Mouse (Mus musculus) hindbrain, embryonic 15.5 days (tissue): ENCODE results near the gene Them7. TPM values are rescaled to one million over a fixed set of nuclear protein-coding genes. Genes with fewer than 3 reads are reported as not detected.
A peak's percentile ranks its signal among the peaks of the same experiment; 100 is the strongest.

Experiments used
- ATAC-seq: fragments of 200-750 bp; cut with Nextera tagmentation; 2 replicates; pipeline ENCODE4 v1.8.0; 2017; ENCODE audit warnings: low read depth, moderate number of reproducible peaks, moderate TSS enrichment; ENCODE audit not compliant: low FRiP score
- H3K27ac ChIP-seq: fragments of 300-500 bp; sonication (generic); replicated peaks from 2 replicates; pipeline ENCODE4 v1.5.1; 2015; ENCODE audit warnings: mild to moderate bottlenecking, inconsistent platforms
- H3K27me3 ChIP-seq: fragments of 300-500 bp; sonication (generic); 2 replicates; pipeline ENCODE4 v1.6.1; 2015; ENCODE audit warnings: control low read depth, inconsistent platforms
- H3K36me3 ChIP-seq: fragments of 300-500 bp; sonication (generic); 2 replicates; pipeline ENCODE4 v1.6.1; 2015; ENCODE audit warnings: control low read depth, inconsistent platforms
- H3K4me1 ChIP-seq: fragments of 300-500 bp; sonication (generic); replicated peaks from 2 replicates; pipeline ENCODE4 v1.6.1; 2015; ENCODE audit warnings: control low read depth, inconsistent platforms
- H3K4me2 ChIP-seq: fragments of 300-500 bp; sonication (generic); 2 replicates; pipeline ENCODE4 v1.6.1; 2015; ENCODE audit warnings: moderate library complexity, mild to moderate bottlenecking, inconsistent platforms
- H3K4me3 ChIP-seq: fragments of 300-500 bp; sonication (generic); 2 replicates; pipeline ENCODE4 v1.5.1; 2015; ENCODE audit warnings: mild to moderate bottlenecking, inconsistent platforms
- H3K9ac ChIP-seq: fragments of 300-500 bp; sonication (generic); 2 replicates; pipeline ENCODE4 v1.6.1; 2015; ENCODE audit warnings: inconsistent platforms
- H3K9me3 ChIP-seq: fragments of 300-500 bp; sonication (generic); 2 replicates; pipeline ENCODE4 v1.6.1; 2016; ENCODE audit warnings: control low read depth, inconsistent platforms
- WGBS: fragments of 180-500 bp; shearing (Covaris S2); methylation state at CpG from one replicate; pipeline ENCODE4 v1.1.7; 2015; 5-methylcytosine and 5-hydroxymethylcytosine counted together
- polyA plus RNA-seq: library from polyadenylated mRNA; unstranded; fragments of >200 nt; fragmentation: Nextera tagmentation; extraction: Ambion mirVana; gene quantifications from 2 replicates; pipeline ENCODE4 v1.2.1, GENCODE M21; 2015

Gene Them7
- polyA plus RNA-seq, 1 experiment from 2014 or later: 0.09 TPM

- no peak for ATAC-seq
- Histone ChIP-seq H3K4me3 (no peak overlapping the region), H3K4me1 (no peaks in the 10 kb centered on the region), H3K9ac (no peak overlapping the region), H3K36me3 (no peaks in the 10 kb centered on the region), H3K4me2 (no peak overlapping the region), H3K9me3 (no peaks in the 10 kb centered on the region), H3K27ac (no peak overlapping the region), H3K27me3 (no peaks in the 10 kb centered on the region)
- 91% methylated on average over 4 of the region's 4 CpGs for WGBS
Measured at GRCm38 (mm10) chr2:105386418-105386817, 162.3 kb downstream of the Them7 start.

GRCm38 (mm10) chr2:105389007-105389890 lies 165.1 kb downstream of the Them7 start:
- Histone ChIP-seq H3K27me3 (no peaks in the 10 kb centered on the region), H3K36me3 (no peaks in the 10 kb centered on the region), H3K27ac (no peak overlapping the region), H3K4me1 (no peaks in the 10 kb centered on the region), H3K9me3 (no peaks in the 10 kb centered on the region), H3K9ac (no peak overlapping the region), H3K4me3 (no peak overlapping the region), H3K4me2 (no peak overlapping the region)
- no peak for ATAC-seq
- whole genome bisulfite sequencing: 82% methylated on average over 17 of the region's 17 CpGs

GRCm38 (mm10) chr2:105390653-105391413 lies 166.7 kb downstream of the Them7 start:
- Histone ChIP-seq H3K27ac (no peak overlapping the region), H3K4me2 (no peak overlapping the region), H3K4me1 (no peaks in the 10 kb centered on the region), H3K4me3 (no peak overlapping the region), H3K9ac (no peak overlapping the region), H3K9me3 (no peaks in the 10 kb centered on the region), H3K36me3 (no peaks in the 10 kb centered on the region), H3K27me3 (no peaks in the 10 kb centered on the region)
- WGBS: 82% methylated on average over 6 of the region's 6 CpGs
- peak; percentile 19; the same call in 1 of the 2 replicates for ATAC-seq

- Histone ChIP-seq H3K4me3 (no peak overlapping the region), H3K4me2 (no peak overlapping the region), H3K9ac (no peak overlapping the region), H3K27ac (no peak overlapping the region), H3K36me3 (no peaks in the 10 kb centered on the region), H3K4me1 (no peaks in the 10 kb centered on the region), H3K9me3 (no peaks in the 10 kb centered on the region), H3K27me3 (no peaks in the 10 kb centered on the region)
- ATAC-seq: no peak
- 83% methylated on average over 4 of the region's 4 CpGs for WGBS
Measured at GRCm38 (mm10) chr2:105391414-105391784, 167.3 kb downstream of the Them7 start.

GRCm38 (mm10) chr2:105392514-105392913 lies 168.4 kb downstream of the Them7 start:
- Histone ChIP-seq H3K4me1 (peaks cover 7% of the 10 kb centered on the region; the same call in 1 of the 2 replicates), H3K9ac (no peak overlapping the region), H3K4me3 (no peak overlapping the region), H3K27me3 (no peaks in the 10 kb centered on the region), H3K36me3 (no peaks in the 10 kb centered on the region), H3K9me3 (no peaks in the 10 kb centered on the region), H3K4me2 (no peak overlapping the region), H3K27ac (no peak overlapping the region)
- ATAC-seq: no peak
- WGBS: 68% methylated on average over 2 of the region's 2 CpGs

- no peaks in the 10 kb centered on the region for H3K27me3 ChIP-seq
- H3K9me3 ChIP-seq: no peaks in the 10 kb centered on the region
- WGBS: 92% methylated on average over 4 of the region's 4 CpGs
- no peak for ATAC-seq
- no peaks in the 10 kb centered on the region for H3K36me3 ChIP-seq
- no peak overlapping the region for H3K4me3 ChIP-seq
- H3K4me1 ChIP-seq: peaks cover 20% of the 10 kb centered on the region
- H3K27ac ChIP-seq: no peak overlapping the region
- no peak overlapping the region for H3K9ac ChIP-seq
- H3K4me2 ChIP-seq: no peak overlapping the region
Measured at GRCm38 (mm10) chr2:105394375-105394774, 170.3 kb downstream of the Them7 start.

- Histone ChIP-seq H3K4me3 (no peak overlapping the region), H3K4me2 (no peak overlapping the region), H3K27ac (no peak overlapping the region), H3K9ac (no peak overlapping the region), H3K36me3 (no peaks in the 10 kb centered on the region), H3K9me3 (no peaks in the 10 kb centered on the region), H3K27me3 (peaks cover 8% of the 10 kb centered on the region; the same call in 1 of the 2 replicates), H3K4me1 (peaks cover 22% of the 10 kb centered on the region)
- 96% methylated on average over 9 of the region's 9 CpGs for WGBS
- ATAC-seq: no peak
Measured at GRCm38 (mm10) chr2:105396066-105396465, 171.9 kb downstream of the Them7 start.

DNA sequence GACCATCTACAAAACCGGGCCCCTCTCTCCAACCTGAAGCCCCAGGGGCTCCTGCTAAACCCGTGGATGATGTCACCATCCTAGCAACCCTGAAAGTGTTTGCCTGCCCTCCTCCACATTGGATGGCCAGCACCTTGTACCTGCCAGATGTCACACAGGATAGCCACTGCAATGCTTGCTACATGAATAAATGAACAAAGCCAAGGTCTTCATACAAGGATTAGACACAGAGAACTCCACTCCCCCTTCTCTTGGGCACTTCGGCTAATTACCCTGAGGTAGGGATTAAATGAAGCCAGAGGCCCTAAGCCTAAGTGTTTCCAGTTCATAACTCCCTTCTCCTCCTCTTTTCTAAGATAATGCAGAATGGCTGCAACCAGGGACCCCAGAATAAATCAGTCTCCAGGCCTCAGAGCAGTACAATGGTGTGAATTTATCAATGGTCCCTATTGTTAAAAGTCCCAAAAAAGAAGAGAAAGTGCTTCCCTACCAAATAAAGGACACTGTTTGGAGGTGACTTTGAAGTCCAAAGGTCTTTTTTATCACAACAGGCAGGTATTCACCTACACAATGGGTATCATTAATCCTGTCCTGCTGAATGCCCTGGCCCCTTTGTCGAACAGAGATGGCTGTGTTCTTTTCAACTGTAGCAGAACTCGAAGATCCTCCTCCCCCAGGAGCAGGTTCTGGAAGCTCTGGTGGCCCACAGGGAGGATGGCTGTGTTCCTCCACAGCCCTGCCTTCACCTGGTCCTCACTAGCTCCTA lies 173.5 kb downstream of the Them7 start:
- Histone ChIP-seq H3K36me3 (no peaks in the 10 kb centered on the region), H3K9ac (no peak overlapping the region; the same call in 1 of the 2 replicates), H3K27me3 (peaks cover 9% of the 10 kb centered on the region; the same call in 1 of the 2 replicates), H3K4me1 (peaks cover 22% of the 10 kb centered on the region), H3K4me2 (peak overlapping the region; percentile 96), H3K4me3 (peak overlapping the region; percentile 53), H3K9me3 (no peaks in the 10 kb centered on the region), H3K27ac (0 out of 2 replicates have a peak overlapping the region, but pooled peaks have one; percentile 79)
- 33% methylated on average over 5 of the region's 5 CpGs for WGBS
- ATAC-seq: no peak

DNA sequence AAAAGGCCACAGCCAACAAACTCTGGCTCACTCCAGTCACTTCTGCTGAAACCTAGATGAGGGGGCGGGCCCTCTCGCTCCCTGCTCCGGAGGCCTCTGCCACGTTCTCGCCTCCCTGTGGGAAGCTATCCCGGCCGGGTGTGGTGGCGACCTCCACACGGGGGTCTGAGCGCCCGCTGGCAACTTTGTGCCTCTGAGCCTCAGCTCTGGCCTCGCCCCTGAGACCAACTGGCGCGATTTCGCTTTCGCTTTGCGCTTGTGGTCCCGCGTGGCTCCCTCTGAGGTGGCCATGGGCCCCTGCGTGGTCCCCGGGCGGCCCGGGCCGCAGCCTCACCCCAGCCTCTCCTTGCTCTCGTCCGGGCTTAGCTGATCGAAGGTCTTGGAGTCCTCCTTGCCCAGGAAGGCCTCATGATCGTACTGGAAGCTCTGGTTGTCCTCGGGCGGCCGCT lies 174.5 kb downstream of the Them7 start:
- Histone ChIP-seq H3K27me3 (peaks cover 9% of the 10 kb centered on the region; the same call in 1 of the 2 replicates), H3K27ac (peak overlapping the region; percentile 79), H3K36me3 (no peaks in the 10 kb centered on the region), H3K4me3 (peak overlapping the region; percentile 53), H3K4me2 (peak overlapping the region; percentile 96), H3K9ac (peak overlapping the region; percentile 68), H3K9me3 (no peaks in the 10 kb centered on the region), H3K4me1 (peaks cover 22% of the 10 kb centered on the region)
- under 1% methylated on average over 31 of the region's 31 CpGs for WGBS
- peak; percentile 67 for ATAC-seq

GRCm38 (mm10) chr2:105399085-105399891 lies 175.2 kb downstream of the Them7 start, which contains the start of gene Rcn1:
TSS of gene Rcn1 (minus strand) at chr2:105399319.
- Histone ChIP-seq H3K9ac (peak within 1 kb of the TSS; percentile 68), H3K4me1 (peaks cover 22% of the 10 kb centered on the region), H3K4me3 (peak within 1 kb of the TSS; percentile 53), H3K27me3 (peaks cover 9% of the 10 kb centered on the region; the same call in 1 of the 2 replicates), H3K4me2 (peak within 1 kb of the TSS; percentile 96), H3K9me3 (no peaks in the 10 kb centered on the region), H3K36me3 (no peaks in the 10 kb centered on the region), H3K27ac (peak within 1 kb of the TSS; percentile 79)
- peak; percentile 92 for ATAC-seq
- 2% methylated on average over 52 of the region's 57 CpGs for WGBS

DNA sequence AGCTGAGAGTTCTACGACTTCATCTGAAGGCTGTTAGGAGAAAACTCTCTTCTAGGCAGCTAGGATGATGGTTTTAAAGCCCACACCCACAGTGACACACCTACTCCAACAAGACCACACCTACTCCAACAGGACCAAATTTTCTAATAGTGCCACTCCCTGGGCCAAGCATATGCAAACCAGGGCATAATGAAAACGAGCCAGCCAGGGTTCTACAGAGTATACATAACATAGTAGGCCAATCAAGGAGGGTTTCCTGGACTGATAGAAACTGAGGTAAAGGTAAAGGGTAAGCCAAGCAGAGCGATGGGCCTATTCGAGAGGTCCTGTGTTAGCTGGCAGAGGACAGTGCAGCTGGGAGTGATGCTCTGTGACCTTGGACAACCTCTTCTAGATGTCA lies 176.4 kb downstream of the Them7 start:
- WGBS: 90% methylated on average over 4 of the region's 4 CpGs
- H3K36me3 ChIP-seq: no peaks in the 10 kb centered on the region
- no peak overlapping the region for H3K4me3 ChIP-seq
- H3K9ac ChIP-seq: no peak overlapping the region
- peaks cover 22% of the 10 kb centered on the region for H3K4me1 ChIP-seq
- H3K27ac ChIP-seq: no peak overlapping the region
- H3K27me3 ChIP-seq: peaks cover 9% of the 10 kb centered on the region; the same call in 1 of the 2 replicates
- no peak for ATAC-seq
- no peak overlapping the region for H3K4me2 ChIP-seq
- H3K9me3 ChIP-seq: no peaks in the 10 kb centered on the region
